Mouse (Mus musculus): ENCODE measurements around the gene Mrpl51. TPM values are rescaled to one million over a fixed set of nuclear protein-coding genes. Genes with fewer than 3 reads are reported as not detected.

Mrpl51 gene
- polyA plus RNA-seq, 1 experiment from 2014 or later = 220 TPM

DNA sequence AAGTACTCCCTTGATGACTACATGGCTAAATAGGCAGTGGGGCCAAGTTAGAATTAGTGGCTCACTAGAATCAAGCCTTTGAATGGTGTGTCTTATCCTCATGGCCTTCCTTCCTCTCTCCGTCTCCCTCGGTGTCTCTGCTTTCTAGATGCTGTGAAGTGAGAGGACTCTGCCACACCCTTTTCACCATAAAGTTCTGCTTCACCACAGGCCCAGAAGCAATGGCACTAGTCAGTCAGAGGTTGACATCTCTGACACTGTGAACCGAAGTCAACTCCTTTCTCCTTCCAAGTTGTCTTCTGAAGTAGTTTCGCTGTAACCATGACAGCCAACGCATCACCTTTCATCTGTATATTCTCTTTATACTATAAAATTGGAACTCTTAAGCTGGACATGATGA is 47.9 kb downstream of the Mrpl51 start:
- no peaks in the 10 kb centered on the region for H3K27me3 ChIP-seq
- H3K36me3 ChIP-seq = no peaks in the 10 kb centered on the region
- no peak overlapping the region for H3K9ac ChIP-seq
- no peaks in the 10 kb centered on the region for H3K9me3 ChIP-seq (replicated peaks)
- WGBS = 92% methylated on average over 5 of the region's 5 CpGs
- no peak overlapping the region for H3K4me3 ChIP-seq (replicated peaks)
- H3K4me1 ChIP-seq = peaks cover 6% of the 10 kb centered on the region; the same call in 1 of the 2 replicates
- no peak for ATAC-seq (replicated peaks; ENCODE audit: low FRiP score)
- H3K27ac ChIP-seq = no peak overlapping the region
- H3K4me2 ChIP-seq = no peak overlapping the region

DNA sequence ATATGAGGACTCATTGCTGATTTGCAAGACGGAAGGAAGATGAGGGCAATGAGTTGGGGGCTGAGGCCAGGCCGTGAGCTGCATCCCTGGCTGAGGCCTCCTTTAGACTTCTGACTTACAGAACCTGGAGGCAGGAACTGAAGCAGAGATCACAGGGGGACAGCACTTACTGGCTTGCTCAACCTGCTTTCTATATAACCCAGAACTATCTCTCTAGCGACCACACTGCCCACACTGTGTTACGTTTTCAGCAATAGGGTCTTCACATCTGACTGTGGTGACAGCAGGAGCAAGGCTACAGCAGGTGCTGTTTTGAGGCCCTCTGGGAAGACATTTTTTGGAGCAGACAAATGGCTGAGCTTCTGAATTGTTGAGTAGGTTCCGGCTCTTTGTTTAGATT is 49.0 kb downstream of the Mrpl51 start:
- no peaks in the 10 kb centered on the region for H3K36me3 ChIP-seq
- H3K4me1 ChIP-seq = peaks cover 6% of the 10 kb centered on the region; the same call in 1 of the 2 replicates
- H3K4me3 ChIP-seq (replicated peaks) = no peak overlapping the region
- H3K27me3 ChIP-seq = no peaks in the 10 kb centered on the region
- WGBS = 76% methylated on average over 5 of the region's 5 CpGs
- no peak overlapping the region for H3K27ac ChIP-seq
- no peak overlapping the region for H3K4me2 ChIP-seq
- no peaks in the 10 kb centered on the region for H3K9me3 ChIP-seq (replicated peaks)
- no peak overlapping the region for H3K9ac ChIP-seq
- no peak for ATAC-seq (replicated peaks; ENCODE audit: low FRiP score)

DNA sequence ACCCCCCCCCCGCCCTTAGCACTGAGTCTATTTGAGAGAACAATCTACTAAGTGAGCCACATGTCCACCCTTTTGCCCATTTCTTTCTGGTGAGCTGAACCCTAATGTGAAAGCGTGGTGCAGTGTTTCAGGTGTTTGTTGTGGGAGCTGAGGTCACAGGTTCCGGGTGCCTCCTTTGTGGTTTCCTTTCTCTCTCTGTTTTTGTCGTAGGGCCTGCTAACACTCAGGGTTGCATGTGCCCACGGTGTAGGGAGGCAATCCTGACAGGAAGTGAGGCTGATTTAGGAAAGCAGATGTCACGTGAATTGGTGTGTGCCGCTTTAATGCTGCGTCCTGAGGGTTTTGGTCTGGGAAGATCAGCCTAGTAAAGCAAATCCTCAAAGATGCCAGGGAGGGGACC is 50.0 kb downstream of the Mrpl51 start:
- H3K27me3 ChIP-seq = no peaks in the 10 kb centered on the region
- H3K4me2 ChIP-seq = no peak overlapping the region
- no peak for ATAC-seq (replicated peaks; ENCODE audit: low FRiP score)
- H3K9me3 ChIP-seq (replicated peaks) = no peaks in the 10 kb centered on the region
- H3K36me3 ChIP-seq = no peaks in the 10 kb centered on the region
- 79% methylated on average over 8 of the region's 8 CpGs for WGBS
- no peak overlapping the region for H3K9ac ChIP-seq
- H3K27ac ChIP-seq = no peak overlapping the region
- H3K4me3 ChIP-seq (replicated peaks) = no peak overlapping the region
- H3K4me1 ChIP-seq = peaks cover 6% of the 10 kb centered on the region; the same call in 1 of the 2 replicates

DNA sequence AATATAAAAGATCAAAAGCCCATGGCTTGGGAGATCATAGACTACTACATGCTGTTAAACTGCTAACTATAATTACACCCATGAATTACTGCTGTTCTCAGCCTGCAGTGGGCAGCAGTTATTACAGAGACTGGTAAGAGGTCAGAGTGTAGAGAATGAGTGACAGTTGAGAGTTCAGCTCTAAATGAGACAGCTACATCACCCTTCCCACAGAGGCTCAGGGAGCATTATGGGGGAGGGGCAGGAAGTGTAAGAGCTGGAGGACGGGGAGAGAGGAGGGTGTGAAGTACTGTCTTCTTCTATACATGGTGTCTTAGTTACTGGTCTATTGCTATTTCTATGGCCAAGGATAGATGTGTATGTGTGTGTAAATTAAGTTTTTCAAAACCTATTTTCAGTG is 53.0 kb downstream of the Mrpl51 start:
- 22% methylated on average over 1 of the region's 1 CpGs for WGBS
- Histone ChIP-seq H3K9ac (no peak overlapping the region), H3K27me3 (no peaks in the 10 kb centered on the region), H3K27ac (no peak overlapping the region), H3K4me3 (replicated peaks) (no peak overlapping the region), H3K9me3 (replicated peaks) (no peaks in the 10 kb centered on the region), H3K36me3 (no peaks in the 10 kb centered on the region), H3K4me1 (no peaks in the 10 kb centered on the region), H3K4me2 (no peak overlapping the region)
- no peak for ATAC-seq (replicated peaks; ENCODE audit: low FRiP score)

Small RNA genes within 50 kb of the gene (microRNA-seq; reads per million reads assigned to microRNA genes)
- gene Mir3098 = 1.3 reads per million
- gene Mir8113 = not detected

Other genes with a start within 250 kb of the Mrpl51 start
- gene Cops7a, start 226.3 kb upstream of the Mrpl51 start, polyA plus RNA-seq (2015; fragmentation: Nextera tagmentation; extraction: Ambion mirVana) = 163 and 164 TPM in 2 replicates
- 1.4 and 3.1 TPM in 2 replicates for gene Pianp, start 195.1 kb upstream of the Mrpl51 start, polyA plus RNA-seq (2015; fragmentation: Nextera tagmentation; extraction: Ambion mirVana)
- 16.1 and 17.8 TPM in 2 replicates for gene Zfp384, start 182.7 kb upstream of the Mrpl51 start, polyA plus RNA-seq (2015; fragmentation: Nextera tagmentation; extraction: Ambion mirVana)
- 135 and 138 TPM in 2 replicates for gene Ing4, start 152.0 kb upstream of the Mrpl51 start, polyA plus RNA-seq (2015; fragmentation: Nextera tagmentation; extraction: Ambion mirVana)
- 14.4 and 15.4 TPM in 2 replicates for gene Acrbp, start 142.1 kb upstream of the Mrpl51 start, polyA plus RNA-seq (2015; fragmentation: Nextera tagmentation; extraction: Ambion mirVana)
- gene Lpar5, start 123.9 kb upstream of the Mrpl51 start, polyA plus RNA-seq (2015; fragmentation: Nextera tagmentation; extraction: Ambion mirVana) = 0.33 and 0.55 TPM in 2 replicates
- 99.2 and 100 TPM in 2 replicates for gene Chd4, start 95.8 kb upstream of the Mrpl51 start, polyA plus RNA-seq (2015; fragmentation: Nextera tagmentation; extraction: Ambion mirVana)
- 65.0 and 69.0 TPM in 2 replicates for gene Nop2, start 59.9 kb upstream of the Mrpl51 start, polyA plus RNA-seq (2015; fragmentation: Nextera tagmentation; extraction: Ambion mirVana)
- 9.6 and 10.4 TPM in 2 replicates for gene Iffo1, start 46.6 kb upstream of the Mrpl51 start, polyA plus RNA-seq (2015; fragmentation: Nextera tagmentation; extraction: Ambion mirVana)
- gene Gapdh, start 25.3 kb upstream of the Mrpl51 start, polyA plus RNA-seq (2015; fragmentation: Nextera tagmentation; extraction: Ambion mirVana) = 2,116 and 2,124 TPM in 2 replicates
- 141 and 151 TPM in 2 replicates for gene Ncapd2, start 100 bp upstream of the Mrpl51 start, polyA plus RNA-seq (2015; fragmentation: Nextera tagmentation; extraction: Ambion mirVana)
- gene Vamp1, start 23.8 kb downstream of the Mrpl51 start, polyA plus RNA-seq (2015; fragmentation: Nextera tagmentation; extraction: Ambion mirVana) = 6.5 and 6.7 TPM in 2 replicates
- 5.4 and 6.1 TPM in 2 replicates for gene Tapbpl, start 40.1 kb downstream of the Mrpl51 start, polyA plus RNA-seq (2015; fragmentation: Nextera tagmentation; extraction: Ambion mirVana)
- gene Cd27, start 45.2 kb downstream of the Mrpl51 start, polyA plus RNA-seq (2015; fragmentation: Nextera tagmentation; extraction: Ambion mirVana) = 1.8 and 2.8 TPM in 2 replicates
- 0.19 and 0.24 TPM in 2 replicates for gene Tuba3a, start 94.2 kb downstream of the Mrpl51 start, polyA plus RNA-seq (2015; fragmentation: Nextera tagmentation; extraction: Ambion mirVana)
- 58.7 and 62.6 TPM in 2 replicates for gene Ltbr, start 122.1 kb downstream of the Mrpl51 start, polyA plus RNA-seq (2015; fragmentation: Nextera tagmentation; extraction: Ambion mirVana)
- 4.4 and 4.8 TPM in 2 replicates for gene Scnn1a, start 128.9 kb downstream of the Mrpl51 start, polyA plus RNA-seq (2015; fragmentation: Nextera tagmentation; extraction: Ambion mirVana)
- 73.2 and 83.3 TPM in 2 replicates for gene Tnfrsf1a, start 157.6 kb downstream of the Mrpl51 start, polyA plus RNA-seq (2015; fragmentation: Nextera tagmentation; extraction: Ambion mirVana)
- gene Plekhg6, start 189.0 kb downstream of the Mrpl51 start, polyA plus RNA-seq (2015; fragmentation: Nextera tagmentation; extraction: Ambion mirVana) = 4.7 and 4.9 TPM in 2 replicates

Measured in kidney, embryonic 15.5 days (tissue).